Mouse (Mus musculus): ENCODE data around the gene Cwf19l1.
"Not testable (repeated sequence)": the region's sequence is repeated elsewhere in the genome, so short reads cannot be mapped to it uniquely, and the experiment has no call there.

DNA sequence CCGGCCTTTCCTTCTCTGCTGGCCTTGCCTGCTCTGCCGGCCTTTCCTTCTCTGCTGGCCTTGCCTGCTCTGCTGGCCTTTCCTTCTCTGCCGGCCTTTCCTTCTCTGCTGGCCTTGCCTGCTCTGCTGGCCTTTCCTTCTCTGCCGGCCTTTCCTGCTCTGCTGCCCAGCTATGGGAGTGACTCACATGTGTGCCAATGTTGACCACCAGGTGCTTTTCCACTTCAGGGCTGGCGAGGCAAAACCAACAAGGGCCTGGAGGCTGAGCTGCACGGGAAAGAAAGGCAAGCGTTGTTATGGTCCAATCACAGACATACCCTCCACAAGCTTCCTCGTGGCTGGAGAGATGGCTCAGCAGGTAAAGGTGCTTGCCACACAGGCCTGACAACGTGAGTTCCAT is 15.0 kb downstream of the Cwf19l1 start:
- not testable (repeated sequence) for TF ChIP-seq CTCF (IDR thresholded peaks at IDR 0.05; ENCODE audit: extremely low read depth, insufficient read depth, insufficient read length, insufficient replicate concordance); POLR2A (IDR thresholded peaks at IDR 0.05; ENCODE audit: low read depth, low read length)

Measured in spleen, adult 2 months (tissue).